Mouse (Mus musculus) testis, adult 10 weeks (tissue): ENCODE measurements around the gene Tex261. TPM values are rescaled to one million over a fixed set of nuclear protein-coding genes. Genes with fewer than 3 reads are reported as not detected.

ENCODE experiments used
- polyA plus RNA-seq: library from polyadenylated mRNA; stranded (reverse); fragments of 350-450 nt; fragmentation: Illumina TruSeq; extraction: RNeasy Lipid Tissue Mini Kit (QIAGEN cat#74804); gene quantifications from one replicate; pipeline ENCODE4 v1.2.3, GENCODE M21; 2014; ENCODE audit warnings: low read depth, low replicate concordance

The Tex261 gene
- 11.0 TPM for polyA plus RNA-seq

GRCm38 (mm10) chr6:83775638-83776293 is at the start of gene Tex261:
Gene Tex261, minus strand, starts transcription at chr6:83775813.

GRCm38 (mm10) chr6:83794760-83795296 is 19.2 kb upstream of the Tex261 start, which contains the start of gene Nagk:
Gene Nagk, plus strand, starts transcription at chr6:83794982.

GRCm38 (mm10) chr6:83762344-83762743 is 13.3 kb downstream of the Tex261 start, which contains the start of gene Ankrd53:
Gene Ankrd53, plus strand, starts transcription at chr6:83762644.

GRCm38 (mm10) chr6:83742761-83743160 is 32.9 kb downstream of the Tex261 start, which contains the start of gene Atp6v1b1:
Gene Atp6v1b1, plus strand, starts transcription at chr6:83742990.

Other genes starting within 250 kb of the Tex261 start
- gene Actg2, start 239.5 kb downstream of the Tex261 start, polyA plus RNA-seq = 130 TPM
- 140 TPM for gene Stambp, start 203.1 kb downstream of the Tex261 start, polyA plus RNA-seq
- not detected for gene Clec4f, start 119.6 kb downstream of the Tex261 start, polyA plus RNA-seq
- gene Cd207, start 98.0 kb downstream of the Tex261 start, polyA plus RNA-seq = not detected
- gene Vax2, start 64.5 kb downstream of the Tex261 start, polyA plus RNA-seq = not detected
- gene Atp6v1b1, start 32.8 kb downstream of the Tex261 start, polyA plus RNA-seq = 3.1 TPM
- gene Ankrd53, start 13.2 kb downstream of the Tex261 start, polyA plus RNA-seq = 15.4 TPM
- 18.6 TPM for gene Nagk, start 19.2 kb upstream of the Tex261 start, polyA plus RNA-seq
- 54.5 TPM for gene Paip2b, start 55.9 kb upstream of the Tex261 start, polyA plus RNA-seq
- gene Zfp638, start 91.3 kb upstream of the Tex261 start, polyA plus RNA-seq = 146 TPM
- gene Dysf, start 232.8 kb upstream of the Tex261 start, polyA plus RNA-seq = 0.15 TPM